Mouse (Mus musculus) heart, adult 11 months (tissue): ENCODE results near the gene Atp12a.

Source experiments
- DNase-seq: peaks from one replicate; pipeline ENCODE4 v3.0.0; 2022

Atp12a gene

DNA sequence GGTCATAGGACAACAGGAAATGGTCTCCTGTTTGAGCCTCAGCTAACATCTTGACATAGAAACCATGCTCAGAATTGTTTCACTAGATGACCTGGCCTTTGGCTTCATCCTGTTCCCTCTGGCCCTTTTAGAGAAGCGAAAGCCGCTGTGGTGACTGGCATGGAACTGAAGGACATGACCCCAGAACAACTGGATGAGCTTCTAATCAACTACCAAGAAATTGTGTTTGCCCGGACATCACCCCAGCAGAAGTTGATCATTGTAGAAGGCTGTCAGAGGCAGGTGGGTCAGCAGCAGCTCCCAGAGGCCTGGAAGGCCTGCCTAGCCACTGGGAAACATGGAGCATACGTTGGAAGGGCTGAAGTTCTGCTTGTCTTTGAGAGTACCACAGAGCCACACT, 17.5 kb downstream of the Atp12a start:
- peak; percentile 51 for DNase-seq

DNA sequence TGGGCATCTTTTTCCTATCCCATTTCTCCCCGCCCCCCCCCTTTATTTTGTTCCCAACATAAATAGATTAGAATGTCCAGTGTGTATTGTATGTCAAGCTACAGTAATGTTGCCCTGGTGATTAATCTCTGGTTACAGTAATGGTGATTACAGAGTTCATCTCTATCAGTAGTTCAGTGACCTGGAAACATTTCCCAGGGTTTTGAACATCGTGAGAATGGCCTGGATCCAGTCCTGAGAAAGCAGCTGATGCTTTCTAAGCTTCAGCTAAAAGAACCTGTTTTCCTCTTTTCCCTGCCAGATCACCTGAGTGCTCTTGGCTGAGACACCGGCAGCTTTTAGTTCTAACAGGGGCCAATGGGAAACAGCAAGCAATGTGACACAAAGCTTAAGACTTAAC, 25.4 kb downstream of the Atp12a start:
- DNase-seq = no peak

DNA sequence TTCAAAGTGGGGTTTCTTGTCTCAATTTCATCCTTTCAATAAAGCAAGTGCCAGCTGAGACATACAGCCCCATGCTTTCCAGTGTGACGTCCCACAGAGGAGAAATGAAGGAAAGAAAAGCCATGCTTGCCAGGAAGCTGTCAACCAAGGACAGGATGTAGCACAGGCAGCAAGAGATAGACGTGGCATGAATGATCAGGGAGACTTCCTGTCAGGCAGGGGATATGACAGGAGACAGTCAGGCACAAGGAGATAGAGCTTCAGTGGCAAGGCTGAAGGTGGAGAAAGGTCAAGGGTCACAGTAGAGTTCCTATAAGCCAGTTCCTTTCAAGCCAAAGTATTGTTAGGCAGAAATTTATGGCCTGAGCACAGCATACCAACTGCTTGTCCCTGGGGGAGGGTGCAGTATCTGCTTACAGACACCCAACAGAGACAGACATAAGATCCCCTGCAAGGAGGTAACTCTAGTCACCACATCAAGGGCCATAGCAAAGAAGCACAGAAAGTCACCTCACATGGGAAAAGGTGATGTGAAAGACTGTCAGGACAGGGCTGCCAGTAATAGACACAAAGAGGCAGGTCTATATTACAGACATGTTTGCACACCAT, 28.9 kb downstream of the Atp12a start:
- no peak for DNase-seq

DNA sequence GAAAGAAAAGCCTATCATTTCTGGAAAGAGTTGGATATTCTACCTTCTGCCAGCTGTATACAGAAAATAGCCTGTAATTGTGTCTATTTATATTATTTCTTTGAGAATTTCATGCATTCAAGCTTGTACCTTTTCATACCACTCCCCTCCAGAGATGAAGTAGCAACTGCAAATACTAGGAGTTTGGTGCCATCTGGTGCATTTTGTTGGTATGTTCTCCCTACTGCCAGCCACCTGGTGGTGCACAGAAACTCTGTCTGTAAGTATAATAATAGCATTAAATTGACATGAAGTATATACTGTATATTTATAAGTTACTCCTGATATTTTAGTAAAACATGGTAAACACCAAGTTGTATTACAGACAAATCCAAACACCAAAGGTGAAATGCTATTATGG, 33.1 kb downstream of the Atp12a start:
- no peak for DNase-seq

DNA sequence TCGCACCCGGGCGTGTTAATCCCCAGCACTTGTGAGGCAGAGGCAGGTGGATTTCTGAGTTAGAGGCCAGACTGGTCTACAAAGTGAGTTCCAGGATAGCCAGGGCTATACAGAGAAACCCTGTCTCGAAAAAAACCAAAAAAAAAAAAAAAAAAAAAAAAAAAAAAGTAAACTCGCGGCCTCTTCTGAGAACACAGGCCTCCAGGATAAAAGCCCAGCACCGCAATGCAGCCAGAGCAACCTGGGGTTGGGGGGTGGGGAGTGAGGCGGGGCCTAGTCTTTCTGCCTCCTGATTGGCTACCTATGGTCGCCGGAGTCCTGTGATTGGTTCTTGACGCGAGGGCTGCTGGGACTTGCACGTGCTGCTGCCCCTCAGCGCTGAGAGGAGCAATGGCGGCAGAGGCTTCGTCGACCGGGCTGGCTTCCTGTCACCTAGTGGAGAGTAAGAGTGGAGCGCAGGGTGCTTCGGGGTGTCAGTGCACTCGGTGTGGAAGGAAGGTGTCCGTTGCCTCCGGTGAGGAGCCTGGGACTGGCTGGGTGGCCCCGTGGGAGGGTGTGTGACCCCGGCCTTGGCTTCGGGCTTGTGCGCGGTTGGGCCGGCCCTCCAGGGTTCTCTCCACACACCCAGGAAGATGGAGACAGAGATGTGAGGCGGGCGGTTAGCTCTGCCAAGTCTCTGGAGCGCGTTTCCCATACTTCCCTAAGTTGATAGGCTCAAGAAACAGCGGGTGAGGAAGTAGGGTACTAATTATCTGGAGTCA, 37.6 kb downstream of the Atp12a start, which contains the start of gene Rnf17:
TSS of gene Rnf17 (plus strand) at position 271 of the 761 bp plus-strand sequence.
- no peak for DNase-seq

DNA sequence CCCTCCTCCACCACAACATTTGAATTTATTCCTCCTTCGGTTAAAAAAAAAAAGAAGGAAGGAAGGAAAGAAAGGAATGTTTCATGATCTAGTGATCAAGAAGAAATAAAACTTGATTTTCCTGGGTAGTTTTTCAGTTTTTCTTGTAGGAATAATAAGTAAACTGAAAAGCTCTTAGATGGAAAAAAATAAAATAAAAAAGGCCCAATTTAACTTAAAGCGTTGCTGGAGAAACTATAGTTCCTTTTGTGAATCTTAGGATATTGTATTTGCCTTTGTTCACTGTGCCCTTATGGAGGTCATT, 38.2 kb downstream of the Atp12a start:
- DNase-seq = no peak
